Mouse (Mus musculus) cerebellum, postnatal 25 days (tissue): ENCODE results near the gene Slc35b3.

ENCODE experiments used
- DNase-seq, 2 experiments: peaks; one replicate each; pipeline ENCODE4 v3.0.0; 2021; ENCODE audit warnings: mixed read lengths in 2 of 2

Gene Slc35b3

DNA sequence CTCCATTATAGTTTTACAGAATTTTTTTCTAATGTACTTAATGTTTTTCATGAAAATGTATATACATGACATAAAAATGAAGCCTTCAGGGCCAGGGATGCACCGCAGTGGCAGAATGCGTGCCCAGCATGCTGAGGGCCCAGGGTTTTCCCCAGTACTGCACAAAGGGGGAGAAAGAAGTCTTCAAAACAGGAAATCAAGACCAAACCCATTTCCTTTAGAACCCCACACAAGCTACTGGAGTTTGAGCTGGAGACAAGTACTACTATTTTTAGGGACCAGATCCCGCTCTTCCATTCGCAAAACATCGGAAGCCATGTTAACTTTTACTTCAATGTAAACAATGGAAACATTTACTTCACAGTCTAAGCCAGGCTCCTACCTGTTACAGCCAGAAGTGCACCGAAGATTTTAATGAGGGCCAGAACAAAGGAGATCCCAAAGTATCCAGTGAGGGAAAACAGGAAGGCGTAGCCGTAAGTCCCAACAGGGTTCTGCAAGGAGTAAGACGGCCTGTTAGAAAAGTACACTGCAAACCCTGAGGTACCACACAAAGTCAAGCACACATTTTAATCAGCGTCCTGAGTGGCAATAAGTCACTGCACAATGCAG, 23.7 kb downstream of the Slc35b3 start:
- DNase-seq = no peak

DNA sequence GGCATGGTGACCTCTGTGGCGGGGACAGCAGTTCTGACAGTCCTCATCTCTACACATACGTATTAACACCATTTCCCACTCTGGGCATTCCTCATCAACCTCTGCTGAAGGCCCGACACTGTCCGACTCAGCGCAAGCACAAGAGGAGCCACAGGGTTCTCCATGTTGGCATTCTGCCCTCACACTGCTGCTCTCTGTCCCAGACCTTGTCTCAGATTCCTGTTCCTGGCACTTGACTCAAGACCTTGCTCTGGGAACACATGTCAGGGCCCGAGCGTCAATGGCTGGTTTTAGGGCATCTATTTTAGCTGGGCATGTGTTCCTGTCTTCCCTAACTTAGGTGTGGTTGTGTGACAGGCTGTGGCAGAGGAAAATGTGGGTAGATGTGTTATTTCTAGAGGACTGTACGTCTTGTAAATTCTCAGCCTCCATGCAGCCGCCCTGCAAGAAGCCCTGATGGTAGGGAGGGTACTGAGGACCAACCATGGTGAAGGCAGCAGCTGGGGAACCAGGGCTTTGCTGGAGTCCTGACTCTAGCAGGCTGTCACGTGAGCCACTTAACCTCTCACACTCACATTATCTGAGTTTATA, 24.7 kb downstream of the Slc35b3 start:
- DNase-seq = peak in 1 of 2 experiments; percentile 6

- DNase-seq = no peak
Measured at GRCm38 (mm10) chr13:38929843-38930578, 30.7 kb downstream of the Slc35b3 start.

DNA sequence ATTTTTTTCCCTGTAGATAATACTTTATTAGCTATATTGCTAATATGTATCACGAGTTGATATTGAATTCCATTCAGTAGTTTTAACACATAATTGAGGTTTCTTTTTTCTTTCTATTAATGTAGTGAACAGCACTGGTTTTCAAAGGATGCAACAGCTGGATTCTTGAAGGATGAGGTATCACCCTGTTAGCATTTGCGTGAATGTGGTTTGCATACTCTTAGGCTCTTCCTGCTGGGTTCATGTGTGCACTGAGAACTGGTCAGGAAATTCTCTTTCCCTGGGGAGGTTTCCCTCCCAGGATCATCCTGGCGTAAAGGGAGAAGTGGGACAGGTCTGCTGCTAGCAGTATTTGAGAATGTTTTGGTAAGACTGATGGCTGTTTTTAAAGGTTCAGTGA, 38.0 kb downstream of the Slc35b3 start:
- no peak for DNase-seq

- no peak for DNase-seq
Measured at GRCm38 (mm10) chr13:38921306-38921705, 39.4 kb downstream of the Slc35b3 start.

- no peak for DNase-seq
Measured at GRCm38 (mm10) chr13:38918188-38918885, 42.3 kb downstream of the Slc35b3 start.

DNA sequence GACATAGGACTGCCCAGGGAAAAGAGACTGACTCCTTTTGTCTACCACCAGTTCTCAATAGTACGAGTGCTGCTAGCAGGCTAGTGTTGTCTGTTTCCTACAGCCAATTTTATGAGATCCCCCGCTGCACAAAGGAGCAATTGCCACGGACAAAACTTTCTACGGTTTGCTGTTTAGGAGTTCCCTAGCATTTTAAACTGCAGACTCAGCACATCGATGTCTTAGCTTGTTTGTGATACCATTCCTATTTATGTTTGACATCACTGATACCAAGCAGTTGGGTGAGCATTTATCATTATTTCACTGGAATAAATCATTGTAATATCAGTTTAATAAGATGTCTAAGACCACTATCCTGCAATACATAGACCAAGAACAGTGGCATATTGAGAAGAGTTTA, 43.1 kb downstream of the Slc35b3 start:
- DNase-seq = no peak

GRCm38 (mm10) chr13:38914771-38915170, 45.9 kb downstream of the Slc35b3 start:
- no peak for DNase-seq

DNA sequence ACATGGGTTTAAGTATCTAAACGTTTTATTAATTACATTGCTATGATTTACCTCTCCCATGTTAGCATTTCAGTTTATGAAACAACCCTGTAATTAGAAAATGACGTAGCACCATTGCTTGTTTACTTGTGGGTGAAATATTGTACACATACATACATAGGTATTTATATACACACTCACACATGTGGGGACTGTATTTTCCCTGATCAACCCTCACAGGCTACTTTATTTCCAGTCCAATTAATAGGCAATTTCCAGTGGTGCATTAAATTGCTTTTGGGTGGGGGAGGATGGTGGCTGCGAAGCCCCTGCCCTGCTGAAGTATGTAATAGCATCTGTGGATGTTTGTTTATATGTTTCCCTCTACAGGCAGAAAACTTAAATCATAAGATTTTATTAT, 68.3 kb downstream of the Slc35b3 start:
- no peak for DNase-seq
